Mouse (Mus musculus) CH12F3 (cell line): ENCODE data around the gene A830031A19Rik.

Experiments
- in situ Hi-C: fragments of 300-500 bp; cut with MboI; formaldehyde crosslinking; loops from 2 replicates; pipeline ENCODE4 v1.14.3; 2020; ENCODE audit warnings: low sequenced_read_pairs

The A830031A19Rik gene

GRCm38 (mm10) chr11:24018783-24019182 lies 56.1 kb downstream of the A830031A19Rik start:
- in situ Hi-C loops: no loop called here

- in situ Hi-C loops: no loop called here
Measured at GRCm38 (mm10) chr11:24016647-24017179, 58.1 kb downstream of the A830031A19Rik start.

- in situ Hi-C loops: no loop called here
Measured at GRCm38 (mm10) chr11:24016049-24016448, 58.8 kb downstream of the A830031A19Rik start.

- in situ Hi-C loops: no loop called here
Measured at GRCm38 (mm10) chr11:24014642-24015041, 60.2 kb downstream of the A830031A19Rik start.

- in situ Hi-C loops: no loop called here
Measured at GRCm38 (mm10) chr11:24012301-24012700, 62.6 kb downstream of the A830031A19Rik start.

GRCm38 (mm10) chr11:24008976-24009375 lies 65.9 kb downstream of the A830031A19Rik start:
- in situ Hi-C loops: no loop called here

GRCm38 (mm10) chr11:24008244-24008643 lies 66.6 kb downstream of the A830031A19Rik start:
- in situ Hi-C loops: no loop called here

- in situ Hi-C loops: no loop called here
Measured at GRCm38 (mm10) chr11:24005445-24006156, 69.3 kb downstream of the A830031A19Rik start.

- in situ Hi-C loops: no loop called here
Measured at GRCm38 (mm10) chr11:24000675-24001074, 74.2 kb downstream of the A830031A19Rik start.
